Mouse (Mus musculus) liver, adult 10 weeks (tissue): ENCODE measurements around the gene Entpd2. TPM values are rescaled to one million over a fixed set of nuclear protein-coding genes. Genes with fewer than 3 reads are reported as not detected.

Experiments used
- polyA plus RNA-seq: library from polyadenylated mRNA; stranded (reverse); fragments of 350-450 nt; fragmentation: Illumina TruSeq; extraction: RNeasy Lipid Tissue Mini Kit (QIAGEN cat#74804); gene quantifications from one replicate; pipeline ENCODE4 v1.2.3, GENCODE M21; 2014; ENCODE audit warnings: low read depth, low replicate concordance

Entpd2 gene
- not detected for polyA plus RNA-seq

GRCm38 (mm10) chr2:25395721-25396596 lies at the start of gene Entpd2:
Gene Entpd2, plus strand, starts transcription at chr2:25395874.

DNA sequence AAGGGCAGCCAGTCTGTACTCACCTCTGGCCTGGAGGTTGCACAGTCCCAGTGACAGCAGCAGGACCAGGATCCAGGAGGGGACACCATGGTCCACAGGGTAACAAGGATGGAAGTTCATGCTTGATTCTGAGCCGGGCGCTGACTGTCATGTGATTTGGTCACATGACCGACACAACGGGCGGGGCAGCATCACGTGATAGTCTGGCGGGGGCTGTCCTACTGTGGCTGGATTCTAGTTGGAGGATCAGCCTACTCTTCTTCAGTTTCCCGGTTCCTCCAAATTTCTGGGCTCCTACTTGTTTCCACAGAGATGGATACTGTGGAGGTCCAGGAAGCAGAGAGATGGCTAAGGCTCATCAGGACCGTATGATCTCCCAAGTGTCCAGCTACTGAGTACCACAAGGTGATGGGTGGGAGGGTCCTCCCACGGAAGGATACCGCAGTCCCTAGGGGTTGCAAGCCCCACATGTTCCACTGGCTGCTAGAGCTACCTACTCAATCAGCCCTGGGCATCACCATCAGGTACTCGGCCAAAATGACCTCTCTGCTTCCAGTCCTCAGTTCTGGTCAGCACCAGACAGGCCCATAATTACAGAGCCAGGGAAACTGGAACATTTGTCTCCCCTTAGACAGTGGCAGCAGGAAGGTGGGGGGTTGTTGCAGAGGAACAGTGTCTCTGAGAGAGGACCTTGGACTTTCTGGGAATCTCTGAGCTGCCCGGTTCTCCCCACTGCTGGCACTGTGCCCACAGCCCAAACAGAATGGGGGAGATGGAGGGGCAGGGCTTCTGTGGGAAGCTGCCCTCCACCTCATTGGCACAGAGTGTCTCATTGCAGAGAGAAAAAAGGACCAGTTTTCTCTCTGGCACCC lies 39.2 kb upstream of the Entpd2 start, which contains the start of gene Dpp7:
Dpp7 (minus strand) TSS at position 152 of the 872 bp plus-strand sequence.

DNA sequence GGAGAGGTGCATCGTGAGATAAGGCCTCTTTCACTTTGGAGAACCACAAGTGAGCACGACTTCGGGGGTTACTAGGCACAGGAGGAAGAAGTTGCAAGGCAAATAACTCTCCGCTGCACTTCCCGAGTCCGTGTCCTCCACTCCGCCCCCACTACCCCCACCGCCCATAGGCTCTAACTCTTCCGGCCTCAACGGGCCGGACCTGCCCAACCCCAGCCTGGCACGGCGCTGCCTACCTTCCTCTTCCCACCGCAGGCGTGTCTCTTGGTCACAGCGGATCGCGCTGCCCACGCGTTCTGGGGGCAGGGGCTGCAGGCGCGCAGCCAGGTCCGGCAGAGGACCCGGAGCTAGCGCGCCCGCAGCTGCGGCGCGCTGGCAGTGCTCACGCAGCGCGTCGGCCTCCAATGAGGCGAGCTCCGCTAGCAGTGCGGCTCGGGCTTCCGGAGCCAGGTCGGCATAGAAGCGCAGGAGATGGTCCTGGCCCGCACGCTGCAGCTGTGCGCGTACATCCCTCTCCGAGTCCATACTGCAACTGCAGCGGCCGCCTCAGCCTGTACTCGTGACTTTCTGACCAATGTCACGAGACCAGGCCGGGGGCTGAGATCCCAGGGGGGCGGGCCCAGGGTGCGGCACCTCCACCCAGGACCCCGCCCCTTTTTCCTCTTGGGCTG lies 30.4 kb upstream of the Entpd2 start, which contains the start of gene Uap1l1:
Uap1l1 (minus strand) TSS at position 592 of the 671 bp plus-strand sequence.

DNA sequence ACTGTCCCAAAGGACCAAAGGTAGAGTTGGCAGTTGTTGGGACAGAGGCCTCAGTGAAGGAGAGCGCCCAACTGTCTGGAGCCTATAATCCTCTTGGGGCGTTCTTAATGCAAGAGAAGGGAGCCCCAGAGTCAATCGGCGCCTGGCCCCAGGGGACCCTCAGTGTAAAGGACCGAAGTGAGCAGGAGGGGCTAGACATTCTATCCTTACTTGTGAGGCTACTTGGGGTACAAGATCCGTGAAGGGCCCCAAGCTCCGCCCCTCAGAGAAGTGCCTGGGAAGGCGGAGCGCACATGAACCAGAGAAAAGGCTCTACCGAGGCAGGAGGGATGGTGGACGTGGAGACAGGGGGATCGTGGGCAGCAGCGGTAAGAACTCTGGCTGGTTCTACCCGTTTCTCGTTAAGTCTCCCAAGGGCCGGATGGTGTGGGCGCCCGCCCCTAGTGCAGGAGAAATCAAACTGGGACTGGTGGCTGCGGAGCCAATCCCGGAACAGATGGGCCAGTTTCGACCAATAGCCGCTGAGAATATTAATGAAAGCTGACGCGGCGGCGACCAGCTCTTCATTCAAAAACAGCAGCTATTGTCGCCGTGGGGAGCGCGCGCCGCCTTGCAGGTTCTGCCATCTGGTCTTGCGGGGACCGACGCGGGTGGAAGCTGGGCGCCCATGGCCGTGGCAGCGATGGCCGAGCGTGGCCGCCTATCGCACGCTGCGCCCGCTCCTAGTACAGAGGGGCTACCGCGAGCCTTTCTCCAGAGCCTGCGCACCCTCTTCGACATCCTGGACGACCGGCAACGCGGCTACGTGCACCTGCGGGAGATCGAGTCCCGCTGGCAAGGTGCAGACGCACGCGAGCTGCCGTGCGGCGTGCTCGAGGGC lies 23.7 kb upstream of the Entpd2 start, which contains the start of gene Sapcd2:
Sapcd2 (plus strand) TSS at position 558 of the 880 bp plus-strand sequence.

GRCm38 (mm10) chr2:25399051-25399450 lies 3.4 kb downstream of the Entpd2 start, which contains the start of gene Npdc1:
Gene Npdc1, plus strand, starts transcription at chr2:25399351.

DNA sequence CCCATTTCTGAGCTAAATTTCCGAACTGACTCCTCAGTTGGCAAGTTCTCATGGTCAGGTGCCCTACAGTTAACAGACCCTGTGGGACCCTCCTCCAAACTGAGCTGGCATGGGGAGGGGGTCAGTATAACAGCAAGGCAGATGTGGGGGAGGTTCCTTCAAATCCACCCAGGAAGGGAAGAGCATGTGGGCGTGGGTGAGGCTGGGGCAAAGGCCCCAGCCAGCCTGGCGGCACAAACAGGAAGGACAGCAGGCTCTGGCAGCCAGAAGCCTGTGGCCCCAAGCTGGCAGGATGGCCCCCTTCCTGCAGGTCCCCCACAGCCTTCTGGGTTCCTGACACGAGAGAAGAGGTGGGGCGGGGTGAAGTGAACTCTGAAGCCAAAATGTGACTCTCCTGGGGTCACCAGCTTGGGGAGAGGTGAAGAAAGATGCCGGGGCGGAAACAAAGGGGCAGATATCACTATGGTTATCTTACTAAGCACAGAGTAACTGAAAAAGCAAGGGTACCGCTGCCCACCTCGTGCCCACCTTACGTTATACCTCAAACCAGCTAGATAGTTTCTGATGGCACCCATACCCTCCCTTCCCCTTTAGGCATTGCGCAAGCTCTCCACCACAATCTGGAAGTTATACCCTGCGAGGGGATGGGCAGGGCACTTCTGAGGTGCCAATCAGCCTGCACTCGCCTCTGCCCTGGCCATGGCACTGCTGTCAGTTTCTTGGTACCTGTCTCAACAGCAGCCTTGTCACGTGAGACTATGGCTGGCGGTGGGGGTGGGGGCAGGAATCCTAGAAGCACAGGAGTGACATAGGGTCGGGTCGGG lies 27.1 kb downstream of the Entpd2 start, which contains the start of gene Fut7:
Fut7 (plus strand) TSS at position 681 of the 824 bp plus-strand sequence.

DNA sequence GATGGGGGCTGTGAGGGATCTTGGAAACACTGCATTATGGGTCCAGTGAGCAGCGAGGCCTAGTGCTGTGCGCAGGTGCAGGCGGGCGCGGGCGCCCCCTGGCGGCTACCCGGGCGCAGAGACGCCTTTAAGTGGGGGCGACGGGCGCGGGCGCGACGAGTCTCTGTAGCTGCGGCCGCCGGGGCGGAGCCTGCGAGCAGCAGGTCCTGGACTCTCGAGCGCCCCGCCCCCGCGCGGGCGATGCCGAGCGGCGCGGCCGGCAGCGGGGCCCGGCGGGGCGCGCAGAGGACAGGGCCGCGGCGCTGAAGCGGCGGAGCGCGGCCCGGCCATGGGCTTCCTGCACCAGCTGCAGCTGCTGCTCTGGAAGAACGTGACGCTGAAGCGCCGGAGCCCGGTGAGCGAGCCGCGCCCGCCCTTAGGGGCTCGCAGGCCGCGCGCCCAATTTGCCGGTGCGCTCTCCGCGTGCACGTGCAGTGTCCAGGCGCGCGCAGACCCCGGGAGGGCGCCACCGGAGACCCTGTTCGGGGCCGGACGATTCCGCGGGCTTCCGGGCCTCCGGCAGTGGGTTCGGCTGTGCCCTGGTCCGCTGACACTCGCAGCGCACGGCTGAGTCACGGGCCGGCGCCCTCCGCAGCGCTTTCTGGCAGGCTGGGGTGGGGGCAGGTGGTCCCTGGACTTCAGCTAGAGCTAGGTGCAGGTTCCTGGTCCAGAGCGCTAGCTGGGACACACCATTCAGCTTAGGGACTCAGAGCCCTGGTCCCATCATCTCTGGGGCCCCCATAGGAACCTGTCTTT lies 33.0 kb downstream of the Entpd2 start, which contains the start of gene Abca2:
Abca2 (plus strand) TSS at position 262 of the 795 bp plus-strand sequence.

Other genes starting within 250 kb of the Entpd2 start
- 0.61 TPM for gene Nrarp, start 215.1 kb upstream of the Entpd2 start, polyA plus RNA-seq
- gene Tor4a, start 199.0 kb upstream of the Entpd2 start, polyA plus RNA-seq = 0.56 TPM
- 4.3 TPM for gene Nelfb, start 184.4 kb upstream of the Entpd2 start, polyA plus RNA-seq
- not detected for gene Stpg3, start 181.2 kb upstream of the Entpd2 start, polyA plus RNA-seq
- not detected for gene Fam166a, start 177.1 kb upstream of the Entpd2 start, polyA plus RNA-seq
- 31.1 TPM for gene Tubb4b, start 171.2 kb upstream of the Entpd2 start, polyA plus RNA-seq
- gene Slc34a3, start 161.5 kb upstream of the Entpd2 start, polyA plus RNA-seq = not detected
- gene Rnf224, start 159.1 kb upstream of the Entpd2 start, polyA plus RNA-seq = not detected
- not detected for gene Rnf208, start 153.6 kb upstream of the Entpd2 start, polyA plus RNA-seq
- gene Cysrt1, start 153.4 kb upstream of the Entpd2 start, polyA plus RNA-seq = not detected
- 0.69 TPM for gene AL732309.1, start 149.0 kb upstream of the Entpd2 start, polyA plus RNA-seq
- gene Tmem203, start 140.4 kb upstream of the Entpd2 start, polyA plus RNA-seq = 0.85 TPM
- gene Tprn, start 133.3 kb upstream of the Entpd2 start, polyA plus RNA-seq = 0.19 TPM
- gene Ssna1, start 123.4 kb upstream of the Entpd2 start, polyA plus RNA-seq = 2.6 TPM
- 7.9 TPM for gene Anapc2, start 123.4 kb upstream of the Entpd2 start, polyA plus RNA-seq
- not detected for gene Tmem210, start 107.7 kb upstream of the Entpd2 start, polyA plus RNA-seq
- gene Lrrc26, start 106.0 kb upstream of the Entpd2 start, polyA plus RNA-seq = not detected
- not detected for gene Grin1, start 76.7 kb upstream of the Entpd2 start, polyA plus RNA-seq
- 8.7 TPM for gene Man1b1, start 63.5 kb upstream of the Entpd2 start, polyA plus RNA-seq
- gene Dpp7, start 39.5 kb upstream of the Entpd2 start, polyA plus RNA-seq = 4.9 TPM
- 1.8 TPM for gene Uap1l1, start 30.2 kb upstream of the Entpd2 start, polyA plus RNA-seq
- not detected for gene Sapcd2, start 23.6 kb upstream of the Entpd2 start, polyA plus RNA-seq
- gene Npdc1, start 3.5 kb downstream of the Entpd2 start, polyA plus RNA-seq = 1.1 TPM
- not detected for gene Fut7, start 27.4 kb downstream of the Entpd2 start, polyA plus RNA-seq
- 2.0 TPM for gene Abca2, start 32.8 kb downstream of the Entpd2 start, polyA plus RNA-seq
- not detected for gene Clic3, start 61.0 kb downstream of the Entpd2 start, polyA plus RNA-seq
- gene Paxx, start 65.2 kb downstream of the Entpd2 start, polyA plus RNA-seq = 57.0 TPM
- gene Ptgds, start 74.2 kb downstream of the Entpd2 start, polyA plus RNA-seq = 2.1 TPM
- gene Lcn12, start 98.0 kb downstream of the Entpd2 start, polyA plus RNA-seq = not detected
- gene Fbxw5, start 104.9 kb downstream of the Entpd2 start, polyA plus RNA-seq = 1.9 TPM
- gene C8g, start 105.8 kb downstream of the Entpd2 start, polyA plus RNA-seq = 156 TPM
- gene Traf2, start 151.1 kb downstream of the Entpd2 start, polyA plus RNA-seq = 0.93 TPM
- 9.1 TPM for gene Edf1, start 162.0 kb downstream of the Entpd2 start, polyA plus RNA-seq
- gene Mamdc4, start 179.0 kb downstream of the Entpd2 start, polyA plus RNA-seq = not detected
- gene Phpt1, start 179.3 kb downstream of the Entpd2 start, polyA plus RNA-seq = 3.5 TPM
- not detected for gene Ajm1, start 185.9 kb downstream of the Entpd2 start, polyA plus RNA-seq
- gene Rabl6, start 212.6 kb downstream of the Entpd2 start, polyA plus RNA-seq = 7.1 TPM
- gene Ccdc183, start 221.8 kb downstream of the Entpd2 start, polyA plus RNA-seq = not detected
- 7.4 TPM for gene Tmem141, start 226.1 kb downstream of the Entpd2 start, polyA plus RNA-seq
- 34.9 TPM for gene Fcna, start 232.2 kb downstream of the Entpd2 start, polyA plus RNA-seq